Mouse (Mus musculus): ENCODE data around the gene Pitpnm2. TPM values are rescaled to one million over a fixed set of nuclear protein-coding genes. Genes with fewer than 3 reads are reported as not detected.

Pitpnm2 gene
- total RNA-seq, 2 experiments from 2014 or later: 10.9 to 33.3 TPM

DNA sequence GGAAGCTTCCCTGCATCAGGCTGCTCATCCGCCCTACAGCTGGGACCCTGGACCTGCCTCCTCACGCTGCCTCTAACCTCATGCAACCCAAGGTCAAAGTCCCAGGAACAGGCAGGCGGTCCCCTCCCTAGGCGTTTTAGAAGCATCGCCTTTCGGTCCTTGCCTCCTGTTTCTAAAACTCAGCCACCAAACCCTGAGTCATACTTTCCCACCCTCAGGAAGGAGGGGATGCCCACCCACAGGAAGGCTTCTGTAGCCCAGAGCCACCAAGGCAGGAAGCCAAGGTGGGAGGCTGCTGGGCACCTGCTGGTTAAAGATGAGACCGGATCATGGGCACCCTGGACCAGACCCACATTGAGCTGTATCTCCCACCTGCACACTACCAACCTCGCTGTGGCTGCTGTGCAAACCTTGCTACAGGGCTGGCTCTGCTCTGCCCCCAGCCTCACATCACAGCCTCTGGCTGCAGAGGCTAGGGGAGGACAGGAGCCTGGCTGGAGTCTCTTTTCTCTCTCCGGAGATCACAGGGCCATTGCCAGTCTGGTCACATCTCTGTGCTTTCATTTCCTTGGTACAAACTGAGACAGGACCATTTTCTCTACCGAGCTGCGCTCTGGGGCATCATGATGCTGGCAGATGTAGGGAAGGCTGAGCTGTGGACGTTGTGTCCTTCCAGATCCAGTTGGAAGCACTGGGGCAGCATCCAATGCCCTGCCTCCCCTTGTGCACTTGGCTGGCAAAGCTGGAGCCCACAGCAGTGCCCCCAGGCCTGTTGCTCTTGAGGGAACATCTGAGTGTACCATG, 61.9 kb downstream of the Pitpnm2 start:
- ATAC-seq (replicated peaks; ENCODE audit: low FRiP score, low TSS enrichment, poor library complexity, severe bottlenecking): no peak

DNA sequence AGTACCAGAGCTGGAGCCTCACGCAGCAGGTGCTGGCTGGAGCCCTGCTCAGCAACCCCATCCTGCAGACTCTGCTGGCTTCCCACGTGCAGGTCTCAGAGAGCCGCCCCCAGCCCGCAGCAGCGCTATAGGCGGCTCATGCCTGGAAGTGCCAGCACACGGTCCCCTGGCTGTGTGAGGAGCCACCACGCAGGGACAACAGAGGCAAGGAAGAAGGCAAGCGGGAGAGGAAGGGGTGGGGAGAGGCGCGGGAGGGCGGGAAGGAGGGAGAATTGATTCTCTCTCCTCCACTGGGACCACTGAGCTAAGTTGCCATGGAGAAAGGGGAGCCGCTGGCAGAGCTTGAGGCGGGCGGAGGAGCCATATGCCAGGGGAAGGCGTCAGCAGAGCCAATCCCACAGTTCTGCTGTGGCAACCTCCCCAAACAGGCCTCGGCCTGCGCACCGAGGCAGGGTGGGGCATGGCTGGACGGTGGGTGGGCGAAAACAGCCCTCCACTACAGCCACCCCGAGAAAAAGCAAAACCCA, 62.5 kb downstream of the Pitpnm2 start:
- no peak for ATAC-seq (replicated peaks; ENCODE audit: low FRiP score, low TSS enrichment, poor library complexity, severe bottlenecking)

DNA sequence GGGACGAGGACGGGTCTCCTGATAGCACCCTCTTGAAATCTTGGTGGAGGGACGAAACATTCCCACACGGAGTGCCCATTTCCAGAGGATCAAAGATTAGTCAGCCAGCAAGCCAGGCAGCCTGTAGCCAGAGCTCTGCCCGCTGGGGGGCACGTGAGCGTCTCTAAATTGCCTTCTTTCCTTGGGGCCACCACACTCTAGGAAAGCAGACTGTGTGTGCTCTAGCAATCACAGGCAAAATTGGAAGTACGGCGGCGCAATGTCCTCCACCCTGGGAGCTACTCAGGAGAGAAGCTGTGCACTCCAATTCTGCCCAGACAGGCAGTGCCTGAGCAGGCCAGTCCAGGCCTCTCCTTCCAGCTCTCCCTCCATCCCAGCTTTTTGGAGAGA, 63.1 kb downstream of the Pitpnm2 start:
- no peak for ATAC-seq (replicated peaks; ENCODE audit: low FRiP score, low TSS enrichment, poor library complexity, severe bottlenecking)

DNA sequence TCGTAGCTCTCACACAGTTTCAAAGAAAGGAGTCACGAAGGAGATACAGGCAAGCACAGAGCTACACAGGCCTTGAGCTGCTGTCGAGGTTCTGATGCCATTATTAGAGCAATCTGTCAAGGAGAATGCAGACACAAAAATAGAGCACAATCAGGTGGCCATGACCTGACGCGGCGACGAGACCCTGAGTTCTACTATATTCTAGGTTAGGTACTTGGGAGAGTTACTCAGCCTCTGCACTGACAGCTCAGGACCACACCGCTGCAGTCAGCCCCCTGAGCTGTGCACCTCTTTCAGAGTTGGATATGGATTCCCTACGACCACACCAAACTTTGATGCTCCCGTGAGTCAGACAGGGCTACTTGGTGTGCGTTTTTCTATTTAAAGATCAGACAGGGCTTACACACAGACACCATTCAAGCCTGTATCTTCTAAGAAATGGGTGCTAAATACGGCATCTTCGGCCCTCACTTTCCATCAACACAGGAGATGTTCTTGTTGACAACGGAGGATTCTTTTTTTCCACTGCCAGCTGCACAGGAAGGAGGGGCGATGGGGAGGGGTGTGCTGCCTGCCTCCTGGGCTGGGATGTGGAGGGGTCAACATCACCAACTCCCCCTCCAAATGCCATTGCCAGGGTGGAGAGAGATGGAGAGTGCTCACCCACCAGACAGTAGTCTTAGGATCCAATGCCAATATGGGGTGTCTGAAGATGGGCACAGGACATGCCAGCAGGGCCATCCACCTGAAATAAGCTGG, 63.7 kb downstream of the Pitpnm2 start:
- ATAC-seq (replicated peaks; ENCODE audit: low FRiP score, low TSS enrichment, poor library complexity, severe bottlenecking): no peak

DNA sequence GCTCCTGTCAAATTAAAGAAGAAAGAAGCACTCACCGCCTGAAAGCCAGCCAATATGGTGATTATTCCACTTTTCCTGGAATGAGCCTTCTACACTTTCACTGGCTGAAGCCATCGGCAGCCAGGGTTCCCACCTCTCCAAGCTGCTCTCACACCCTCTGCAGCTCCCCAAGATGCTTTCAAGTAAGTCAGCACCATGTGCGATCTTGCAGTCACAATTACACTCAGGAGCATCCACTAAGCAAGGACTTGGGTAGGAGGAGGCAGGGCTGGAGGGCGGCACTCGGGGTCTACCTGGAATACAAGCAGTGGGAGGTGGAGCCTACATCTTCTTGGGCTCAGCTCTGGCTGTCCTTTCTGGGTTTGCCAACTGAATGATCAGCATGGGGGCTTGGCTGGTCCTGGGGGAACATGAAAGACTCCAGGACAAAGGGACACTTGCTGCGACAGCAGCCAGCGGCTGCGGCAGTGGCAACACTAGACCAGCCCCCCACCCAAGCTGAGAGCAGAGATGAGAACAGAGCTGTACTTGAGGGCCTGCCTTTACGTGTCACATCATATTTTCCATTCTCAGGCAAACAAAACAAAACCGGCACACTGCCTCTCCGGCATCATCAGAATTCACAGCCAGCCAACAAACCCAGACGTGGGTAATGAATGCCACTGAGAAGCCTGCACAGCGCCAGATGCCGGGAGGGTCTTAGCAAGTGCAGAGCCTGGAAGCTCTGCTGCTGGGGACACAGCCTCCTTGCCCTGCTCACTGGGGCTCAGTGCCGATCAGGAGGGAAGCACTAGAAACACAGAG, 64.5 kb downstream of the Pitpnm2 start:
- no peak for ATAC-seq (replicated peaks; ENCODE audit: low FRiP score, low TSS enrichment, poor library complexity, severe bottlenecking)

DNA sequence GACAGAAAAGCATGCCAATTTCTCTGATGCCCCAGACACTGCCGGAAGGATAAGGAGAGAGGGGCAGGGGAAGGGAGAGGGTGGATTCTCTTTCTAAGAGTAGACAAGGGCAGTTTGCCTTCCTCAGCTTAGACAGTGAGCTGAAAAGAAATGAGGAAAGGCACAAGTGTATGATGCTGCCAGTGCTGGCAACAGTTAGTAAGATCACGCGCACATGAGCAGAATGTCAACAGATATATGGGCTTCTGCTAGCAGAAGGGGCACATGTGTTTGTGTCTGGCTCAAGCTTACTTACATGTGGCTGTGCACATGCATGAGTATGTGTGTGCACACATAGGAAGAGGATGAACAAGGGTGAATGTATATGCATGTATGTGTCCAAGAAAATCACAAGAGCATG, 65.4 kb downstream of the Pitpnm2 start:
- no peak for ATAC-seq (replicated peaks; ENCODE audit: low FRiP score, low TSS enrichment, poor library complexity, severe bottlenecking)

DNA sequence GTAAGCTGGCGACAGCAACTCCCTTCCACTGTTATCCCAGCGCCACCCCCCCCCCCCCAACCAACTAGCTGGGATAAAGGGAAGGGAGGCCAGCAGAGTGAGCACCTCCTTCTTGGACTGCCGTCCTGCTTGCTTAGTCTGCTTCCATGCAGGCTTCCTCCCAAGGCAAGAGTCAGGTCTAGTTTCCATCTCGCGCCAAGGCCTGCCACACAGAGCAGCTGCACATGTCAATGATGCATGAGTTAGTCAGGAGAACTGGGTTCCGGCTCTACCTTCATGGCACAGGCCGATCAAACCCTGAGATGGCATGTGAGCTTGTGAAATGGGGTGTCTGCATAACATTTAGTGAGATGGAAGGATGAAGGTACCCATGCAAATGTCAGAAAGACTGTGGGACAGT, 66.9 kb downstream of the Pitpnm2 start:
- ATAC-seq (replicated peaks; ENCODE audit: low FRiP score, low TSS enrichment, poor library complexity, severe bottlenecking): no peak

DNA sequence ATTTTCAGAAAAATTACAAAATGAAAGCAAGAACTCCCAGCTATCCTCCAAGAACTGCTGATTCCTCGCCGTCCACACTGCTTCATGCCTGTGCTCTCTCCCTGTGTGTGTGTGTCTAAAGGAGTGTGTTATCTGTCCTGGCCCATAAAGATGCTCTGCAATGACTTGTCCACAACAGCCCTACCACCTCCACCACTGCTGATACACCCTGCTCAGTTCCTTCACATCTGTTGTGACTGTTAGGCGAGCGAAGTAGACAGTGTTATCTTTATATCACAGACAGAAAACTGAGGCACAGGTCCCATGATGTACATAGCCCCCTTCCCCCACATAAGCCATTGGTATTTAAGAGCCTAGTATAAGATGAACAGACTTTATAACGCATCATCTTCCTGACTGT, 67.5 kb downstream of the Pitpnm2 start:
- peak; percentile 95 for ATAC-seq (replicated peaks; ENCODE audit: low FRiP score, low TSS enrichment, poor library complexity, severe bottlenecking)

DNA sequence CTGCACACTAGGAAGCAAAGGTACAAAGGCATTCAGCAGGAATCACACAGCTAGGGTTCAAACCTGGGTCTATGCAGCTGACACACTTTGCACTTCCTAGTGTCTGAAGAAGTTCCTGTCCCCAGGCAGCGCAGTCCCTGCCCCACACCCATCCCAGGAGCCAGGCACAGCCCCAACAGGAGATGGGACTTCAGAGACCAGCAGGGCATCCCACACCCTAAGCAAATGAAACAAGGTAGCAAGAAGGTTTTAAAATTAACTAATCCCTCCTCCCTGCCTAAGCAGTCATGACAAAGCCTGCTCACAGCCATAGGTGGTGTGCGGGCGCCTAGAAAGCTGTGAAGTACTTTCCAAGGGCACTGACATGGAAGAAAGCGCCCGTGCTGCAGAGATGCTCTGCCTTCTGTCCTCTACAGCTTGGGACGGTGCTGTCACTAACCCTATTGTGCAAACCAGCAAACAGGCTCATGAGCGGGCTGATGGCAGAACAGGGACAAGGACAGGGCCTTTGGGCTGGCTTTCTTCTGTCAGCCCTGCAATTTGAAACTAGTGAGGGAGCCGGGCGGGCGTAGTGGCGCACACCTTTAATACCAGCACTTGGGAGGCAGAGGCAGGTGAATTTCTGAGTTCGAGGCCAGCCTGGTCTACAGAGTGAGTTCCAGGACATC, 68.9 kb downstream of the Pitpnm2 start:
- ATAC-seq (replicated peaks; ENCODE audit: low FRiP score, low TSS enrichment, poor library complexity, severe bottlenecking): no peak

DNA sequence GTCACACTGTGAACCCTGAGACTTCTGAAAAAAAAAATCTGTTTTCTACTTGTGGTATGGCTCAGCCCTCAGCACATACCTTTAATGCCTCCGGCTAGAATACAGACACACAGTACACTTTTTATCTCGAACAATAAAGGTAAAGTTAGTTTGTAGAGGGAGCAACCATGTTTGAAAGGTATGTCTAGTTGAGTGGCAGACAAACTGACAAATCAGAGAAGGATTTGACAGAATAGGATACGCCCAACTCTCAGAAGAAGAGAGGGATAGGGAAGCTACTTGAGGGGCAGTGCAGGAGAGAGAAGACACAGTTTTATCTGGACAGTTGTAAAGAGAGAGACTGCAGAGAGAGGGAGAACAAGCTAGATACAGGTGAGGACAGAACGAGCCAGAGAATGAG, 70.1 kb downstream of the Pitpnm2 start:
- ATAC-seq (replicated peaks; ENCODE audit: low FRiP score, low TSS enrichment, poor library complexity, severe bottlenecking): no peak

DNA sequence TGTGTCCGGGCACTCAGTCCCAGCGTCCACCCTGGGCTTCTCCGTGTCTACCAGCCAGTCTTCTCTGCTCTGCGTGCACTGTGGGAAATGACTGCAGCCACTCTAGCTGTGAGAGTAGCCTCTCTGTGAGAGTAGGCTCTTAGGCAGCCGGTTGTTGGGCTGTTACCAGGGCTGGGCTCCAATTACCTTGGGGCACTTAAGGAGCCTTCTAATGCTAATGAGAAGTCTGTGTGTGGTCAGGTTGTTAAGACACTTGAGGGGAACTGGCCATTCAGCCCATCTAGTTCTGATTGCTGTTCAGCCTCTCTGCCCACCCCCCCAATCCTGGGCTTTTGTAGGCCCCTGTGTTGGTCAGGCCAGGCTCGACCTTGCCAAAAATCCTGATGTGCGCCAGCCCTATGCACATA, 72.8 kb downstream of the Pitpnm2 start:
- ATAC-seq (replicated peaks; ENCODE audit: low FRiP score, low TSS enrichment, poor library complexity, severe bottlenecking): no peak

DNA sequence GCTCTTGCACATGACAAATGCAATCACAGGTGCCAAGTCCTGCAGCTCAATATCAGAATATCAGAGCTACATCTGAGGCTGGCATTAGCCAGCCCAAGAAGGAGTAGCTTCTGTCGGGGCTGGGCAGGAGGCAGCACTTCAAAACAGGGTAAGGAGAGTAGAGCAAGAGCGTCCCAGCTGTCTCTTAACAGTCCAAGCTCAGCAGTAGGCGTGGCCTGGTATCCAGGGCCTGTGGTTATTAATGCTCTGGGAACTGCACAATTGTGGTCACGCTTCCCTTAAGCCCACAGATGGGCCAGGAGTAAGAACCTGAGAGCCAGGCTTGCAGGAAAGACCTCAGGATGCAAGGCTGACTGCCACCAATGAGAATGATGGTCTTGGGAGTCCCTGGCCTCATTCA, 74.4 kb downstream of the Pitpnm2 start:
- peak; percentile 65 for ATAC-seq (replicated peaks; ENCODE audit: low FRiP score, low TSS enrichment, poor library complexity, severe bottlenecking)

DNA sequence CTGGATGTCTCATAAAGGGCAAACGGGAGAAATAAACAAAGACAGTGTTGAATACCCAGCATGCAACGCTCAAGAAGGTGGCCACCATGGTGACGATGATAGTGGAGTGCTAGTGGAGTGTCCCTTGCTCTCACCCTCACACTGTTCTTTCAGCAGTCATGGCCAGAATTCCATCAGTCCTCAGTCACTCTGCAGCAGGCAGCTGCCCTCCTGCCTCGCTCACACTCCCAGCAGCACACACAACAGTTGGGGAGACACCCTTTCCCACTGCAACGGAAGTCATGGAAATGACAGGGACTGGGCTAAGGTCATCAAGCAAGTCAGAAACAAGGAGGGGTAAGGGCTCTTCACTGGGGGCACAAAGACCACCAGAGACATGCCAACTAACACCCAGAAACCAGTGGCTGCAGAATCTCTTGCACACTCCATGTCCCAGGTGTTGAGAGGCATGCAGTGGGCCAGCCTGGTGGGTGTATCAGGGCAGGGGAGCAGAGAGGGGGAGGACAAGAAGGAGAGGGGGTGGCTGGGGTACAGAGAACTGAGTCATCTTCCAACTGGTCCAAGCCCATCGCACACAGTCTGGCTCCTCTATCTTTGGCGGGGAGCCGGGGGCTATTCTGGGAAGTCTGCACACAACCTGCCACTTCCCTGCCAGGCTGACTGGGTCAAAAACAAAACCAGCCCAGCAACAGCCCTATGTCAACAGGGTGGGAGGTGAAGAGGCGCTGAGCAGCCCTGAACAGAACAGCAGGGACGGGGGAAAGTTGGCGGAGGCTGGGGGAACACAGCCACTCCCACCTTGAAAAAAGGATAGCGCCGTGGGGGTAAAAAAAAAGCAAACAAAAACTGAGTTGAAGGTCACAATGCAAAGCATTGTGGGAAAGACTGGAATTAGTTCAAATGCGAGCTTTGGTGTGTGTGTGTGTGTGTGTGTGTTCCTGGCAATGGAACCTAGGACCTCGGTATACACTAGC, 76.3 kb downstream of the Pitpnm2 start:
- no peak for ATAC-seq (replicated peaks; ENCODE audit: low FRiP score, low TSS enrichment, poor library complexity, severe bottlenecking)

DNA sequence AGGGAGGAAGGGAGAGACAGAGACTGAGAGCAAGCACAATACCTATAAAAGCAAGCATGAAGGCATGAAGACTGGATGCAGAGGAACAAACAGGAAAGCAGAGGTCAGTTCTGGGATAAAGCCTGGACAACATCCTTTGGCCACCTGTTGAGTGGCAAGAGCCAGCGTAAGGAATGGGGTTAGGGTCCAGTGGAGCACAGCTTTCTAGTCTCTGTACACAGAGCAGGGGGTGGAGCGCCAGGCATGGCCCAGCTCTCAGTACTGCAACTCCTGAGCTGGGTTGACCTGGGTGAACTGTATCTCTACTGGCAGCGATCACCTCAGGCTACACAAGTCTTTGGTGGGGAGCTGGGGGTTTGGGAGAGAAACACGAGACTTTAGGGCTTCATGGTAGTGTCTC, 77.3 kb downstream of the Pitpnm2 start:
- no peak for ATAC-seq (replicated peaks; ENCODE audit: low FRiP score, low TSS enrichment, poor library complexity, severe bottlenecking)

DNA sequence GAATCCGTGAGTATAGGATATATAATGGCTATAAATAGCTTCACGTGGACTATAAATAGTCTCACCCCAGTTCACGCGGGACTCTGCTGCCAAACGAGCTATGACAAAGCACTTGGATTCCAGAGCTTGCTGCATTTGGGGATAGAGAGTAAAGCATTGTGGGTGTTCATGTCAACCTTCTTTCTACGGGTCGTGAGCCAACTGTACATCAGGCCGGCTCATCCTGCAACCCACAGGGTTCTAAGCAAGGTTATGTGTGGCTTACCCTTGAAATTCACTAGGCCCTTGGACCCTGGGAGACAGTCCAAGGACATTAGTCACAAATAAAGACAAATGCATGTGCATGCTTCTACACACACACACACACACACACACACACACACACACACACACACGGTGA, 77.8 kb downstream of the Pitpnm2 start:
- no peak for ATAC-seq (replicated peaks; ENCODE audit: low FRiP score, low TSS enrichment, poor library complexity, severe bottlenecking)

DNA sequence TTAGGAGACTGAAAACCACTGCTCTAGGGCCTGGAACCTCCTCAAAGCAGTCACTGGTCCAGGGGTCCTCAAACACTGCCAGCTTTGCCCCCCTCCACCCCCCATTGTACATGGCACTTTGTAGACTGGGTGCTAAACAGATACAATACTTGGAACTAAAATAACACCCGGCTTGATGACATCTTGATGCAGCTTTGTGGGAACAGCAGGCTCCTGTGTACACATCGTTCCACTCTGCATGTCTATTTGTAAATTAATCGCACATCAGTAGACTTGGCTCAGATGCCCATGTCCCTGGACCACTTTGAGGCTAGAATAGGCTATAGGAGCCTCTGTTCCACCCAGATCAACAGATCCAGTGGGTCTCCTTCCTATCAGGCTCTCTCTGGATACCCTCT, 80.3 kb downstream of the Pitpnm2 start:
- no peak for ATAC-seq (replicated peaks; ENCODE audit: low FRiP score, low TSS enrichment, poor library complexity, severe bottlenecking)

DNA sequence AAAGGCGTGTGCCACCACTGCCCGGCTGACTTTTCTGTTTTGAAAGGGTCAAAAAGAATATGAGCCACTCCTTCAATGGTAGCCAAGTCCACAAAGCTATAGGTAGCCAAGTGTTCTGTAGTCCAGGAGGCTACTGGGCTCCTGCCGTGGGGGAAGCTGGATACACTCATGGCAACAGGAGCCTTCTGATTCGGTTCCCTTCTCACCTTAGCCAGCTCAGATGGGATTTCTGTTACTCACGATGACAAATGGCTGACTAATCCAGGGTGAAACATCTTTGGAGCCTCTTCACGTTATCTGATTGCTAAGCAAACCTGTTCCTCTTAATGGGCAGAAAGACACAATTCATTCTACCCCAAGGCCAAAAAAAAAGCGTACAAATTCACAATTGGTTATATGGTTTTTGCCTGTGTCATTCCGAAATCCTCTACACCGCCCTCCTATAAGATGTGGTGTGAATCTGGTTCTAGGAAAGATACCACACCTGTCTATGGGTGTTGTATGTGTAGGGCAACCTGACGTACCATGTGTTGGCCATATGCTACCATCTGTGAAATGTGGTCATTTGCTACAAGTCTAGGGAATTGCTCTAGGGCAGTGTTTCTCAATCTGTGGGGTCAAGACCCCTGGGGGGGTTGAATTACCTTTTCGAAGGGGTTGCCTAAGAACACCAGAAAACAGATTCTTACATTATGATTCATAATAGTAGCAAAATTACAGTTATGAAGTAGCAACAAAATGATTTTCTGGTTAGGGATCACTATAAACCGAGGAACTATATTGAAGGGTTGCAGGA, 80.9 kb downstream of the Pitpnm2 start:
- ATAC-seq (replicated peaks; ENCODE audit: low FRiP score, low TSS enrichment, poor library complexity, severe bottlenecking): no peak

DNA sequence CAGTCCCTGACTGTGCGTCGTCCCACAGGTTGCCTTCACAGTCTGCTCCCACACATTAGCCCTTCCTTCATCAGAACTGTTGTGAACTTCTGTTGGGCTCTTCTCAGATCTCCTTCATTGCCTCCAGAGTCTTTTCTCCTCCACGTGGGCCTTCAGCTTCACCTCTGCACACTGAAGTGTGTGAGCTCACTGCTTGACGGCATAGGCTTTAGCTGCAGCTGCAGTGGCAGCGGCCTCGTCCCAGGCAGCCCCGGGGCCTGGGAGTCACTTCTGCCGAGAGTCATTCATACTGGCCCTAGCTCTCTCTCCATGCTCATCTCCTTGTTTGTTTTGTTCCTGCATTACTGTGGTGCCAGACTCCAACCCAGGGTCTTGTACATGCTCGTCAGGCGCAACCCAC, 81.9 kb downstream of the Pitpnm2 start:
- no peak for ATAC-seq (replicated peaks; ENCODE audit: low FRiP score, low TSS enrichment, poor library complexity, severe bottlenecking)

Measured in megakaryocyte-erythroid progenitor cell, adult 5-6 weeks (primary cell).